17 mouse cellular contexts compared by ENCODE assay signal in genomic region chr7:76321866-76322553, GRCm38 (mm10).
"Had no signal": no experiment of that assay in that cellular context is flagged by ENCODE, and none has a peak within 500 bp of the region (broad histone marks: within the 10 kb centered on the region; RNA-seq: fewer than 3 reads in every experiment).

No protein-coding gene starts in this region.

- ATAC-seq: liver, postnatal 0 days; lung, postnatal 0 days; midbrain, embryonic 13.5 days; midbrain, embryonic 15.5 days had no signal

- H3K9me3 ChIP-seq: lung, embryonic 15.5 days; megakaryocyte, embryonic 14.5 days; midbrain, embryonic 13.5 days; midbrain, embryonic 15.5 days; neural tube, embryonic 12.5 days had no signal

- H3K4me1 ChIP-seq: lung, embryonic 15.5 days; megakaryocyte, embryonic 14.5 days; midbrain, embryonic 13.5 days; midbrain, embryonic 15.5 days; neural tube, embryonic 12.5 days had no signal

- H3K27ac ChIP-seq: lung, embryonic 15.5 days; macrophage; midbrain, embryonic 13.5 days; midbrain, embryonic 15.5 days; neural tube, embryonic 12.5 days had no signal

- H3K9ac ChIP-seq: liver, postnatal 0 days; lung, embryonic 15.5 days; midbrain, embryonic 13.5 days; midbrain, embryonic 15.5 days; neural tube, embryonic 12.5 days had no signal

- H3K4me2 ChIP-seq: lung, embryonic 15.5 days; midbrain, embryonic 11.5 days; midbrain, embryonic 13.5 days; midbrain, embryonic 15.5 days; neural tube, embryonic 12.5 days had no signal

- H3K27me3 ChIP-seq: lung, embryonic 15.5 days; megakaryocyte, embryonic 14.5 days; midbrain, embryonic 13.5 days; midbrain, embryonic 15.5 days; neural tube, embryonic 12.5 days had no signal

- DNase-seq: liver, postnatal 0 days; lung, adult 2 months; lung, postnatal 14 days; lung, postnatal 36 days; right cerebral cortex, postnatal 14 days; spleen, adult 18-20 months; thymus, adult 18-20 months; thymus, postnatal 14 days; thymus, postnatal 36 days had no signal

- H3K4me3 ChIP-seq: lung, embryonic 15.5 days; megakaryocyte, embryonic 14.5 days; midbrain, embryonic 13.5 days; midbrain, embryonic 15.5 days; neural tube, embryonic 12.5 days had no signal

- H3K36me3 ChIP-seq: lung, embryonic 15.5 days; midbrain, embryonic 13.5 days; midbrain, embryonic 15.5 days; neural tube, embryonic 12.5 days had no signal
